Mouse (Mus musculus): Measurements from ENCODE around the gene Oca2.

DNA sequence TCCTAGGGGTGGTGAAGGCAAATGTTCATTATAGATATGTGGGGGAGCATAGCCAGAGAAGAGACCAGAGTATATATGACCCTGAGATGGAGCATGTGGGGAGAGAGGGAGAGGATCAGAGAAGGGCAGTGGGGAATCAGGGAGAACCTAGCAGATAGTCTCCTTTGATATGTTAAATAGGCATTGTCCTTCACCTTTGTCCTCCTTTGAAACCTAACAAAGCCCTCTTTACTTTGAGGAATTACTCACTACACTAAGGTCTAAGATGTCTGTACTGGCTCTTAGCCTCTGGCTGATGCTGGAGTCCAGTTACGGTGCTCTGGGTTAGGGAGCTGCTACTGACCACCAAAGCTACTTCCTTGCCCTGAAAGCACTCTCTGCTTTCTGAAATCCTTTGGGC, 279.0 kb downstream of the Oca2 start:
- no peak for TF ChIP-seq POLR2A (IDR thresholded peaks at IDR 0.05; ENCODE audit: insufficient read depth, low read depth, low read length)
- TF ChIP-seq CTCF (IDR thresholded peaks at IDR 0.05): no peak

Data from heart, adult 2 months (tissue).